Mouse (Mus musculus) right cerebral cortex, postnatal 36 days (tissue): ENCODE results near the gene Dapk1.
A peak's percentile ranks its signal among the peaks of the same experiment; 100 is the strongest.

ENCODE experiments used
- DNase-seq, 2 experiments: peaks; one replicate each; pipeline ENCODE4 v3.0.0; 2022; ENCODE audit warnings: low spot score in 2 of 2, mixed read lengths in 1 of 2

Gene Dapk1

GRCm38 (mm10) chr13:60662493-60663177 is 60.9 kb downstream of the Dapk1 start:
- no peak for DNase-seq

GRCm38 (mm10) chr13:60664058-60664457 is 62.3 kb downstream of the Dapk1 start:
- DNase-seq = no peak

- no peak for DNase-seq
Observed at GRCm38 (mm10) chr13:60664816-60665215, 63.1 kb downstream of the Dapk1 start.

GRCm38 (mm10) chr13:60665402-60665801 is 63.7 kb downstream of the Dapk1 start:
- no peak for DNase-seq

- DNase-seq = no peak
Observed at GRCm38 (mm10) chr13:60668036-60668435, 66.3 kb downstream of the Dapk1 start.

GRCm38 (mm10) chr13:60670605-60671004 is 68.9 kb downstream of the Dapk1 start:
- DNase-seq = no peak

- DNase-seq = no peak
Observed at GRCm38 (mm10) chr13:60671235-60671634, 69.5 kb downstream of the Dapk1 start.

- no peak for DNase-seq
Observed at GRCm38 (mm10) chr13:60672287-60672686, 70.5 kb downstream of the Dapk1 start.

- no peak for DNase-seq
Observed at GRCm38 (mm10) chr13:60672882-60673675, 71.3 kb downstream of the Dapk1 start.

GRCm38 (mm10) chr13:60674301-60674700 is 72.6 kb downstream of the Dapk1 start:
- DNase-seq = no peak

- DNase-seq = no peak
Observed at GRCm38 (mm10) chr13:60674911-60675310, 73.2 kb downstream of the Dapk1 start.

GRCm38 (mm10) chr13:60675416-60675815 is 73.7 kb downstream of the Dapk1 start:
- DNase-seq = no peak

GRCm38 (mm10) chr13:60678912-60679311 is 77.2 kb downstream of the Dapk1 start:
- DNase-seq = no peak

GRCm38 (mm10) chr13:60682714-60683695 is 81.3 kb downstream of the Dapk1 start:
- no peak for DNase-seq

- DNase-seq = no peak
Observed at GRCm38 (mm10) chr13:60684050-60684760, 82.5 kb downstream of the Dapk1 start.

- DNase-seq = no peak
Observed at GRCm38 (mm10) chr13:60684806-60685205, 83.1 kb downstream of the Dapk1 start.

GRCm38 (mm10) chr13:60685216-60685615 is 83.5 kb downstream of the Dapk1 start:
- no peak for DNase-seq

GRCm38 (mm10) chr13:60686024-60686663 is 84.4 kb downstream of the Dapk1 start:
- DNase-seq = no peak

GRCm38 (mm10) chr13:60686967-60687366 is 85.2 kb downstream of the Dapk1 start:
- DNase-seq = peak; percentile 63 to 71

GRCm38 (mm10) chr13:60687462-60687861 is 85.7 kb downstream of the Dapk1 start:
- no peak for DNase-seq

GRCm38 (mm10) chr13:60687891-60688290 is 86.1 kb downstream of the Dapk1 start:
- no peak for DNase-seq
